Mouse (Mus musculus): ENCODE measurements around the gene Ang4. TPM values are rescaled to one million over a fixed set of nuclear protein-coding genes. Genes with fewer than 3 reads are reported as not detected.

Gene Ang4
- total RNA-seq (2021), result not detected

DNA sequence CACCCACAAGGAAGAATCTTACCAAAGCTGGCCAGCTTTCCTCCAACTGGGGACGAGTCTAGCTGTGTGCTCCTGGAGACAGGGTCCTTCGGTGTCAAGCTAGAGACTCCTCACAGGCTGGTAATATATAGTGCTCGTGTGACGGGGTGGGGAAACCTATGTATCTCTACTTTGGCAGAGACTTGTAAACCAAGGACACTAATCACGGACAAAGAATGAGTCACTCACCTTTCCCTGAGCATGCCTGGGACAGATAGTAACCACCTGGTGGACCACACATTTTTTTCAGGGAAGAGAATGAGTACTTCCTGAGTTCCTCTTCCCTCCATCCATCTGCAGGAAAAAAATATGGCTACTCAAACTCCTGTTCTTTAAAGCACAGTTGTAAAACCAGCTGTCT lies at the start of gene Ang4:
Gene Ang4, minus strand, starts transcription at position 101 of the 400 bp plus-strand sequence.
- no peak for DNase-seq (ENCODE audit: extremely low spot score in 1 of 2, low spot score in 1 of 2)

DNA sequence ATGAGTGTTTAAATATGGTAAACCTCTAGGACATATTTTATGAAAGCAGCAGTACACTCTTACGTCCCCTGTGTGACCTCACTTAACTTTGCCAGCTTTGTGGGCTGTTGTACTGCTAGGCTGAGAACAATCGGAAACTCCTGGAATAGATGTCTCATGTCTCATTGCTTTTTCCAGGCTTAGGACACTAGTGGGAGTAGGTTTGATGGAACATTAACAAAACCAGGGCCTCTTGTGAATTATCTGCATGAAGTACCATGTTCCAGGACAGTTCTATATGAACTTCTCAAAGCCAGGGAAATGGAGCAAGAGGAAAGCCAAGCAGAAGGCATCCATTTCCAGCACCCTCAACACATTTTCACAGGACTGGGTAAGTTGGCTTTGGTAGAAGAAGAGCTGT lies 26.4 kb upstream of the Ang4 start, which contains the start of gene AY358078:
Gene AY358078, plus strand, starts transcription at position 301 of the 400 bp plus-strand sequence.
- no peak for DNase-seq (ENCODE audit: extremely low spot score in 1 of 2, low spot score in 1 of 2)

DNA sequence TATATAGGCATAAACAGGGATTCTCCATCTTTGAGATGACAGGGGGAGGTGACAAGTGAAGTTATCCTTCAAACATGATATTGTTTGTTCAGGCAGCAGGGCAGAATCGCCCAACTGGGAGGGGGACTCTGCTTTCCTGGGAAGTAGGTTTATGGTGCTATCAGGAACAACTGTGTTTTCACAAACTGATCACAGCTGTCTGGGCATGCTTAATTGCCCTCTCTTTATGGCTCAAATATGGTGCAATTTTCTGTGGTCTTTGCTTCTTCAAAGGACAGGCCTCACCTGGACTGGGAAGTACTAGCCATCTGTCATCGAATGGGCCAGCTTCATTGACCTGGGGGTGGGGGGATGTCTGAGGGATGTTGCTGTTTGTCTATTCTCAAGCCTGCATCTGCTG lies 20.7 kb upstream of the Ang4 start:
- DNase-seq (ENCODE audit: extremely low spot score in 1 of 2, low spot score in 1 of 2), result no peak

DNA sequence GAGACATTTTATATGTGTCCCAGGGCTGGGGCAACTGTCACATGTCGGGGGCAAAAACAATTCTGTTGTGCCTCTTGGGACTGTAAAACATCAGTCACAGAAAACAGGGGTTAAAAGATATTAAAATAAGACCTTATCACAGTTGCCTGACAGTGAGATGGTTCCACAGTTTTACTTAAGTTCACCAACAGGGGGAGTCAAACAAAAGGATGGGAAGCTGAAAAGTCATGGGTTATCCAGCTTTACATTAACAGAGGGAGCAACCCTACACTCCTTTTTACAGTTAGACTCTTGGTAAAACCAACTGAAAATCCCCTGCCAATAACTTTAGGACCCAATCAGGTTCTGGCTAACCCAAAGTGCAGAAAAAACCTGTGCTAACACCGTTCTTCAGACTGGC lies 15.8 kb upstream of the Ang4 start:
- no peak for DNase-seq (ENCODE audit: extremely low spot score in 1 of 2, low spot score in 1 of 2)

DNA sequence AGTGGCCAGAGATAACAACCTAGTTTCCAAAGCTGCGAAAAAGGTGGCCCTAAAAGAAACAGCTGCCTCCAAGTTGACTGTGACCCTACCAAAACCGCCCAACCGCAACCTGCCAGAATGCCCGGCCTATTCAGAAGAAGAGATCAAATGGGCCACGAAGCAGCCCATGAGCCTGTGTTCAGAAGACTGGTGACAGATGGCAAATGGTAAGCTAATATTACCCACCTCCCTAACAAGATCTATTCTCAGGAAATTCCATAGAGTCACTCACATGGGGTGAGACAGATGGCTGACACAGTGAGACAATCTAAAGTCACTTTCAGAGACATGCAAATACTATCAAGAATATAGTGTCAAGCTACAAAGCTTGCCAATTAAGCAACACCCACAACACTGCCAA lies 13.7 kb upstream of the Ang4 start:
- DNase-seq (ENCODE audit: extremely low spot score in 1 of 2, low spot score in 1 of 2), result no peak

DNA sequence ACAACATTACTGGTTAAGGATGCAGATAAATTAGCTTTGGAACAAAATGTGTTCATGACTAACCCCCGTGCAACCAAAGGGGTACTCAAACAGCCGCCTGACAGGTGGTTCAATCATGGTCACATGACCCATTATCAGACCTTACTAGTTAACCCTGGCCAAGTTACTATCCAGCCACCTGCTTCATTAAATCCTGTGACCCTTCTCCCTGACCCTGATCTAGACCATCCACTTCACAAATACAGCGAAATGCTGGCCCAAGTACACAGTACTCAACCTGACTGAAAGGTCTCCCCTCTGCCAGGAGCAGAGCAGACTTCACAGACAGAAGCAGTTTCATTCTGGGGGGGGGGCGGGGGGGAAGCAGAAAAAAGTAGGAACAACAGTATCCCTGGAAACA lies 12.9 kb upstream of the Ang4 start:
- DNase-seq (ENCODE audit: extremely low spot score in 1 of 2, low spot score in 1 of 2), result no peak

DNA sequence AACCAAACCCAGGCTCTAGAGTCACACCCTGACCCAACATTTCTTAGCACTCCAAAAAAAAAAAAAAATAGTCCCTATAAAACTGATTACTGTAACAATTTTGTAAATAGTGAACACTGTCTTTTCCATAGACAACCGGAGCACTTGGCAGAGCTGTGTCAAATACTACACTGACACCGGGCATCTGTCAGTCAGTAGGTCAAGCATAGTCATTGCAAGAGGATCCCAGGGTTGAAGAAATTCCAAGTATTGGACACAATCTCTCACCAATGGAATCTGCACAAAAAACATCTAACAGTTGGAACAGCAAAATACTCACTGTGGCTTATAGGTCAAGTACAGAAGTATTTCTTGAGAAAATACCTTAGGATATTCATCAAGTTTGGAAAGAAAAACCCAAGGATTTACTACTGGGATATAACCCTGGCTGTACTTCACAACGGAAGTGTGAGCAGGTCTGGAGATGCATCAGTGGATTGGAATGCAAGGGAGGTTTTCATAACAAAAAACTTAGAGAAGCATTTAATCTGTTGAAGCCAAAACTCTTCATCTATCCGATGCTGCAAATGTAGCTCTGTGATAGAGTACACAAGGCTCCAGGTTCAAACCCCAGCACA lies 5.6 kb upstream of the Ang4 start:
- DNase-seq (ENCODE audit: extremely low spot score in 1 of 2, low spot score in 1 of 2), result no peak

DNA sequence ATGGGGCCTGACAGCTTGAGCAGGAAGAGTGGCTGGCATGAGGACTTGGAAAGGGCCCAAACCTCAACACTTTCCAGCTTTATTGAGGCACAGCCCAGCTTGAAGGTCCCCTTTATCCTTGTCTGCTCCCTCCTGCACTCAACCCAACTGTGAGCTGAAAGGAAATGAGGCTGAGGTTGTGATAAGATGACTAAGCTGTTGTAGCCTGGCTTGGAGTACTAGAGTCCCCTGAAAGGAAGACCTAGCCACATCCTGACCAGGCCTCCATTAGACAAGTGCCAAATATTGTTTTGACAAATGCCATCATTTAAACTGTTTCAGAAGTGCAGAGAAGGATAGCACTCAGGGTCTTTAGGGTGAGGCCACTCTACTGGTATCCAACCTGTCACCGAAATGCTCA lies 4.4 kb upstream of the Ang4 start:
- no peak for DNase-seq (ENCODE audit: extremely low spot score in 1 of 2, low spot score in 1 of 2)

DNA sequence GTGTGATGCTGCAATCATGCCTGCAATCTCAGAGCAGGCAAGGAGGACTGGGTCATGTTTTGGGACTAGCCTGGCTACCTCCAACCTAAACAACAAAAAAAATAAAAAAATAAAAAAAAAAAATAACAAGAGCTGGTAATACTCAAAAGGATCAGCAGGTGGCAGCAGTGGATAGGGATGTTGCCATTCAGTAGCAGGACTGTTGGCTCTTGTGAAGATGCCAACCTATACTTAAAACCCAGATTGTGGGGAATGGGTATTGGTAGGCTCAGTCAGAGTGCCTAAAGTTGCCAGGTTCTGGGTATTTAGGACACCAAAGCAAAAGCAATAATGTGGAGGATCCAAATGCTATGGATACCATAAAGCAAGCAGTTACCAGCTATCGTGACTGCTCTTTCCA lies 2.0 kb downstream of the Ang4 start:
- peak in 1 of 2 experiments; percentile 8 for DNase-seq (ENCODE audit: extremely low spot score in 1 of 2, low spot score in 1 of 2)

DNA sequence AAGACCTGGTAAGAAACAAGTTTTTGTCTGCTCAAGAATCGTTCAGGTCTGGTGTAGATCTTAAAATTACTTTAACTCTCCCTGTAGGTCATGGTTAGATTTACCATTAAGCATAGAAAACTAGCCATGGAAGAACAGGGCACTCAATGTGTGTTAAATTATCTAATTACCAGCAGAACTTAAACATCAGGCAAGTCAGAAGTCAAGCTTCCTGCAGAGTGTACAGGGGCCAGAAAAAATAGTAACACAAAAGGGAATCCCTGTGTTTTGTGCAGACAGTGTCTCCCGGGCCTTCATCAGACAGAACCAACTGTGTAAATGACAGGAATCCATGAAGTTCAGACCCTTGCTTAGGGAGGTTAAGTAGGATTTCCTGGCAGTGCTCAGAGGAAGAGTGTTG lies 17.4 kb downstream of the Ang4 start:
- no peak for DNase-seq (ENCODE audit: extremely low spot score in 1 of 2, low spot score in 1 of 2)

DNA sequence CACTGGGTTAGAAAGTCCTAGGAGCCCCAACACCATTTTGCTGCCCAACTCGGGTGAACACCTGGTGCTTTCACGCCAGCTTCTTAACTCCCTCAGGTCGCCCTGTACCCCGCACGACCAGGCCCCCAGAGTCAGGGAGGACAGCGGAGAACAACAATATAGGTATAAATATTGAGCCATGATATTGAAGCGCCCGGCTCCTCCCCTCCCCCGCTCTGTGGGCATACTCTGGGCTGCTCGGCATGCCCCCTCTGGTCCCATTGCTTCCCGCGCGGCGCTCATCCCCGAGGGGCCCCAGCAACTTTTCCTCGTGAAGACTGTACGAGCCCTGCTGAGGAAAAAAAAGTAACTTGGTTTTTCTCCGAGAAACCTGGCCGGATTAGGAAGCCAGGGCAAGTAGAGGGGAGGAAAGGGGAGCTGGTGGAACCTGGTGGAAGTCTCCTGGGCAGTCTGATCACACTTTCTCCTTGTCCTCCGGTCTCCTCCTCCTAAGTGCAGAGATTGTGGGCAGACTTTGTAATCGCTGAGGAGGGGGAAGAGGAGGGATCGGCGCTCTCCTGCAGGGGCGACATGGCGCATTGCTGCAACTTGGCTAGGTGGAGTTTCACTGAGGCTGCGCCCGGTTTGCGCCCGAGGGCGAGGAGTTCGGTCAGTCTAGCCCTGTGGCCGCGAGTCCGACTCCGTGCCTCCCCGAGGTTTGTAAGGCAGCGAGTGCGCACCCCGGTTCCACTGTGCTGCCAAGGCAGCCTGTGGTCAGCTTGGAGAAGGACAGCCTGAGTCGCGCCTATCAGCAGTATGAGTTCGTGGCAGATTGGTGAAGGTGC lies 32.8 kb downstream of the Ang4 start:
- no peak for DNase-seq (ENCODE audit: extremely low spot score in 1 of 2, low spot score in 1 of 2)

DNA sequence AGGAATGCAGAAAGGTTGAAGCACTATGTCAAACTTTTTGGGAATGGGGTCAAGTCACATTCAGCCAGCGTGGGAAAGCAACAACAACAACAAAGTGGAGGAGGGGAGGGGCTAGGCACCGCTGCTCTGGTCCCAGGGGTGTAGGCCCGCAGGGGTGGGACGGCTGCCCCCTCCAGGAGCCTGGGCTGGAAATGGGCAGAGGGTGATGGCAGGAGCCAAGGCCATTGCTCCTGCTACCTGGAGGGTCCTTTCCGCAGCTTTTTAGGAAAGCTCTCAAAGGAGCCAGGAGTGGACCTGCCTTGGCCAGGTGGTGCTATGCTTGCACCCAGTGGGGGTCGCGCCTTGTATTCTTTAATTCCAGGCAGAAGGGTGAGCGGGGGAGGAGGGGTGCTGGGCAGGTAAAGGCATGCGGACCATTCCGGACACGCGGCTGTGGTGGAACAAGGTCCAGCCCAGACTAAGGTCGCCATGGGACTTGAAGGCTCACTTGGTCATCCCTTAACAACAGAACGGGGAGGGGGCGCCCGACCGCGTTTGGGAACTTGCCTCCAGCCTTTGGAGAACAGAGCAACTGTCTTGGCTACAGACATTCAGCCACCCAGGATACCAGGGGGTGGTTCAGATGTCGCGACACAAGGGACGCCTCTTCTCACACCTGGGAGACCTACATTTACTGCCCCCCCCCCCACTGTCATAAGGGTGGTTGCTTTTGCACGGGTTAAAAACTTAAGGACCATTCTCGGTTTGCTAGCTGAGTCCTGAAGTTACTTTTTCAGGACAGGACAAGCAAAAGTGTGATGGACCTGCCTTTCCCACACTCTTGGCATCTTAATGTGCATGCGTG lies 34.0 kb downstream of the Ang4 start:
- DNase-seq (ENCODE audit: extremely low spot score in 1 of 2, low spot score in 1 of 2), result no peak

DNA sequence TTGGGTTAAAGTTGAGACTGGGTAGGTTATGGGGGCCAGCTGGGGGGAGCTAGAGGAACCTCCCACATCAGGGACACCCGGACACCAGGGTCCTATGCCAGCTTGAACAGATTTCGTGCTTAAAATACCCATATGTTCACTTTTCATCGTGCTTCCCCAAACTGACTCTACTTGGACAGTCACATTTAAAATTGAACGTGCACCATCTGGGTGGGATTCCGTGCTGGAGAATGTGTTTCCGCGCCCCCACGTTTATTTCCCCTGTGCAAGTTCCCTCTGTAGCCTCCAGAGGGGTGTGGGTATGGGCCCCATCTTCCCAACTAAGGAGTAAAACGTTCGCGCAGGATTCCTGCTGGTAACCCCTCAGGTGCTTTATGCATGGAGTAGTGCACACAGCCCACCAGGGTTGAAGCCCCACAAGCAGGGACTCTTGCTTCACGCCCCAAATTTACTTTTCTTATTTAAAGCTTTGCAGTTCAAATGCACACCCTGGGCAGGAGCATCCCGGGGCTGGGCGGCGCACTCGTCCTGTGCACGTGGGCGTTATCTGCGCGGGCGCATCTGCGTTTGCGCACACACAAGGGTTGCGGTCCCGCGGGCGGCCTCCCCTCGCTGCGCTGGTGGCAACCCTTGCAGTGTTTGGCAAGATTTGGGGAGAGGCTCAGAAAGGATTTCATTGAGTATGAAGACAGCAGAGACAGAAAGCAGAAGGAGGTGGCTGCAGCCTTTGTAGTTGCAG lies 34.8 kb downstream of the Ang4 start:
- peak in 1 of 2 experiments; percentile 7 for DNase-seq (ENCODE audit: extremely low spot score in 1 of 2, low spot score in 1 of 2)

DNA sequence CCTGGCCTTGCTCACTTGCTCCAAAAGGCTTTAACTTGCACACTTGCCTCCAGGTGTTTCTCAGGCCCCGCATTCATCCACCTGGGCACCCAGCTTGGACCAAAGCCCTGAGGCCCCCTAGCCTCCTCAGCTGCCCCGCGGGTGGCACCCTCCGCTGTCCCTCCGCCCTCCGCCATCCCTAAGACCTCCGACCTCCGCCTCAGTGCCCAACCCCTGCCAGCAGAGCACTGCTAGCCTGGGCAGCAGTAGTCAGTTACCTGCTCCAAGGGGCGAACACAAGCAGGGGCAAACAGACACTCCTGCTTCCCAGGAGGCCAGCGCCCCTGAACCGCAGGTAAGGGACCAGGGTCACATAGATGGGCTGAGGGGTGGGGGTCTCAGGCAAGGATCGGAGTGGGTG lies 35.4 kb downstream of the Ang4 start:
- DNase-seq (ENCODE audit: extremely low spot score in 1 of 2, low spot score in 1 of 2), result no peak

DNA sequence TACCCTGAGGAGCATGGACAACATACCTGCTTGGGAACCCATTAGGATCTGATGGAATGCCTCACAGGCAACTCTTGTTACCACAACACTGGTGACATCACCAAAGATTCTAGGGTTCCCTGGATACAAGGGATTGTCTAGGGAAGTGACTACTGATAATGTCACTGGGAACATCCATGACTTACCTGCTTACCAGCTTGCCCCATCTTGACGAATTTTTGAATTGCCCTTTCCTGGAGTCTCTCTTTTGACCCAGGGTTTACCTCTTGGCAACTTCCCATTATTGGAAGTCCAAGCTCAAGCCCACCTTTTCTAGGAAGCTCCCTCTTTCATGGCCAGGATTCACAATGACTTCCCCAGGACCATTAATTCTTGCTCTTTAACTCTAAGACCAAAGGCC lies 56.3 kb downstream of the Ang4 start, which contains the start of gene Gm5800:
Gene Gm5800, minus strand, starts transcription at position 101 of the 400 bp plus-strand sequence.
- no peak for DNase-seq (ENCODE audit: extremely low spot score in 1 of 2, low spot score in 1 of 2)

Other genes with a start within 250 kb of the Ang4 start
- gene Gm5622, start 220.8 kb downstream of the Ang4 start, total RNA-seq (2021), result not detected
- not detected for gene Gm17175, start 199.5 kb downstream of the Ang4 start, total RNA-seq (2021)
- not detected for gene Gm17174, start 181.5 kb downstream of the Ang4 start, total RNA-seq (2021)
- not detected for gene Gm17078, start 162.3 kb downstream of the Ang4 start, total RNA-seq (2021)
- gene Gm4181, start 137.9 kb downstream of the Ang4 start, total RNA-seq (2021), result not detected
- not detected for gene Gm17079, start 78.1 kb downstream of the Ang4 start, total RNA-seq (2021)
- not detected for gene Gm5800, start 56.4 kb downstream of the Ang4 start, total RNA-seq (2021)
- gene AY358078, start 26.5 kb upstream of the Ang4 start, total RNA-seq (2021), result not detected
- not detected for gene Ear6, start 80.1 kb upstream of the Ang4 start, total RNA-seq (2021)
- gene Mettl17, start 111.3 kb upstream of the Ang4 start, total RNA-seq (2021), result 10 to 100 TPM; 25.2 to 38.9 TPM
- gene Slc39a2, start 119.3 kb upstream of the Ang4 start, total RNA-seq (2021), result 1 to 10 TPM; 4.8 to 6.6 TPM
- 100 to 1,000 TPM; 823 to 845 TPM for gene Ndrg2, start 140.6 kb upstream of the Ang4 start, total RNA-seq (2021)
- gene Tppp2, start 144.8 kb upstream of the Ang4 start, total RNA-seq (2021), result not detected
- gene Rnase13, start 149.2 kb upstream of the Ang4 start, total RNA-seq (2021), result not detected
- gene Arhgef40, start 211.1 kb upstream of the Ang4 start, total RNA-seq (2021), result 10 to 100 TPM; 27.1 to 40.5 TPM
- gene Tmem253, start 242.1 kb upstream of the Ang4 start, total RNA-seq (2021), result 1 to 10 TPM in 1 of 2 experiments, under 1 TPM in 1; 0.54 to 1.8 TPM
- 10 to 100 TPM; 36.0 to 39.0 TPM for gene Zfp219, start 247.1 kb upstream of the Ang4 start, total RNA-seq (2021)

Measured in layer of hippocampus, postnatal 25 days (tissue).